Mouse (Mus musculus) left cerebral cortex, postnatal 14 days (tissue): Measurements from ENCODE around the gene Hnrnpll. TPM values are rescaled to one million over a fixed set of nuclear protein-coding genes. Genes with fewer than 3 reads are reported as not detected.
A peak's percentile ranks its signal among the peaks of the same experiment; 100 is the strongest.
"Not testable (repeated sequence)": the region's sequence is repeated elsewhere in the genome, so short reads cannot be mapped to it uniquely, and the experiment has no call there.

Source experiments
- DNase-seq, 2 experiments: peaks; one replicate each; pipeline ENCODE4 v3.0.0; 2021 to 2022; ENCODE audit warnings: low spot score in 2 of 2, mixed read lengths in 1 of 2
- intact Hi-C: fragments of 180-260 bp; cut with DNase I; formaldehyde crosslinking; loops from one replicate; pipeline ENCODE4 v1.15.1; 2025
- total RNA-seq, 2 experiments: library from RNA; stranded (reverse); gene quantifications; 2 replicates each; pipeline ENCODE4 v1.2.3; 2021

The Hnrnpll gene
- total RNA-seq, 2 experiments from 2014 or later: 59.4 to 60.9 TPM

GRCm38 (mm10) chr17:80009926-80010325 lies 52.2 kb downstream of the Hnrnpll start:
- DNase-seq: no peak
- intact Hi-C loops: loop anchor here (10.0 kb wide), 1 partner anchor 115 kb away; the partner anchor contains the start of gene Atl2

- intact Hi-C loops: loop anchor here (10.0 kb wide), 1 partner anchor 114 kb away; the partner anchor contains the start of gene Atl2
- peak; percentile 72 to 73 for DNase-seq
Observed at GRCm38 (mm10) chr17:80008847-80009246, 53.3 kb downstream of the Hnrnpll start.

- peak; percentile 55 to 71 for DNase-seq
- intact Hi-C loops: loop anchor here (5.0 to 10.0 kb wide), 2 partner anchors 110 to 142 kb away; partner anchors contain the start of gene Atl2
Observed at GRCm38 (mm10) chr17:80004345-80005239, 57.5 kb downstream of the Hnrnpll start.

GRCm38 (mm10) chr17:80003851-80004250 lies 58.3 kb downstream of the Hnrnpll start:
- intact Hi-C loops: loop anchor here (5.0 to 10.0 kb wide), 2 partner anchors 109 to 142 kb away; partner anchors contain the start of gene Atl2
- DNase-seq: not testable (repeated sequence)

GRCm38 (mm10) chr17:80002385-80002852 lies 59.7 kb downstream of the Hnrnpll start:
- intact Hi-C loops: loop anchor here (5.0 to 10.0 kb wide), 2 partner anchors 108 to 140 kb away; partner anchors contain the start of gene Atl2
- DNase-seq: no peak

- intact Hi-C loops: loop anchor here (5.0 to 10.0 kb wide), 2 partner anchors 105 to 137 kb away; partner anchors contain the start of gene Atl2
- DNase-seq: no peak
Observed at GRCm38 (mm10) chr17:79999631-80000030, 62.5 kb downstream of the Hnrnpll start.

GRCm38 (mm10) chr17:79998986-79999385 lies 63.1 kb downstream of the Hnrnpll start:
- intact Hi-C loops: no loop called here

GRCm38 (mm10) chr17:79995091-79995691 lies 66.9 kb downstream of the Hnrnpll start:
- intact Hi-C loops: no loop called here
- DNase-seq: no peak

More at GRCm38 (mm10) chr17:79998986-79999385, 63.1 kb downstream of the Hnrnpll start:
- DNase-seq: no peak

- intact Hi-C loops: loop anchor here (5.0 kb wide), 1 partner anchor 40 kb away; no protein-coding TSS in a partner anchor
Observed at GRCm38 (mm10) chr17:79992114-79992513, 70.0 kb downstream of the Hnrnpll start.

GRCm38 (mm10) chr17:79991166-79991958 lies 70.8 kb downstream of the Hnrnpll start:
- intact Hi-C loops: loop anchor here (5.0 kb wide), 1 partner anchor 39 kb away; no protein-coding TSS in a partner anchor
- DNase-seq: no peak

More at GRCm38 (mm10) chr17:79992114-79992513, 70.0 kb downstream of the Hnrnpll start:
- no peak for DNase-seq

- DNase-seq: no peak
- intact Hi-C loops: loop anchor here (5.0 kb wide), 1 partner anchor 38 kb away; no protein-coding TSS in a partner anchor
Observed at GRCm38 (mm10) chr17:79990161-79990560, 72.0 kb downstream of the Hnrnpll start.

GRCm38 (mm10) chr17:79984450-79984849 lies 77.7 kb downstream of the Hnrnpll start:
- no peak for DNase-seq
- intact Hi-C loops: no loop called here

- DNase-seq: no peak
- intact Hi-C loops: no loop called here
Observed at GRCm38 (mm10) chr17:79982955-79983529, 79.1 kb downstream of the Hnrnpll start.

- no peak for DNase-seq
- intact Hi-C loops: no loop called here
Observed at GRCm38 (mm10) chr17:79982548-79982947, 79.6 kb downstream of the Hnrnpll start.

GRCm38 (mm10) chr17:79981758-79982481 lies 80.2 kb downstream of the Hnrnpll start:
- intact Hi-C loops: no loop called here

GRCm38 (mm10) chr17:79981348-79981747 lies 80.8 kb downstream of the Hnrnpll start:
- DNase-seq: no peak
- intact Hi-C loops: no loop called here

More at GRCm38 (mm10) chr17:79981758-79982481, 80.2 kb downstream of the Hnrnpll start:
- no peak for DNase-seq

- DNase-seq: no peak
Observed at GRCm38 (mm10) chr17:79980421-79981120, 81.6 kb downstream of the Hnrnpll start.

More at GRCm38 (mm10) chr17:79980421-79981120, 81.6 kb downstream of the Hnrnpll start:
- intact Hi-C loops: no loop called here
